Mouse (Mus musculus) bone marrow, adult 2 months (tissue): ENCODE measurements at regions not wholly inside any gene's neighbourhood (a gene's known extent, or its start where the extent isn't known, plus 50 kb on each side); places are given as distances from the start of the nearest gene placed in this dataset.

Source experiments
- H3K27ac ChIP-seq: fragments of 200-500 bp; 2 replicates; pipeline ENCODE4 v1.5.1; 2012; ENCODE audit warnings: low read depth, mild to moderate bottlenecking, control low read depth, inconsistent platforms, low read length; ENCODE audit not compliant: control insufficient read depth, poor library complexity, insufficient read depth
- H3K4me1 ChIP-seq: fragments of 200-500 bp; 2 replicates; pipeline ENCODE4 v1.6.1; 2011; ENCODE audit warnings: low read length; ENCODE audit not compliant: control insufficient read depth, insufficient read depth
- H3K4me3 ChIP-seq: fragments of 200-500 bp; replicated peaks from 2 replicates; pipeline ENCODE3; 2011; ENCODE audit warnings: mild to moderate bottlenecking, low read depth, low read length, control low read depth; ENCODE audit not compliant: control insufficient read depth
- CTCF ChIP-seq: fragments of 200-500 bp; IDR thresholded peaks from 2 replicates; pipeline ENCODE4 v1.5.1; 2011; ENCODE audit warnings: low read length, control low read depth; ENCODE audit not compliant: control insufficient read depth, insufficient read depth
- POLR2A ChIP-seq: fragments of 200-500 bp; IDR thresholded peaks from 2 replicates; pipeline ENCODE4 v1.6.1; 2011; ENCODE audit warnings: low read depth, mild to moderate bottlenecking, control low read depth, low read length, borderline replicate concordance; ENCODE audit not compliant: control insufficient read depth
- WGBS: fragments of 180-500 bp; shearing (Covaris S2); methylation state at CpG from one replicate; pipeline ENCODE4 v1.1.7; 2018; 5-methylcytosine and 5-hydroxymethylcytosine counted together

GRCm38 (mm10) chr9:46843781-46844180 is 154.8 kb upstream of the Gm4791 start:
- Histone ChIP-seq H3K4me1 (no peaks in the 10 kb centered on the region), H3K4me3 (no peak overlapping the region), H3K27ac (no peak overlapping the region)
- WGBS = 84% methylated on average over 7 of the region's 7 CpGs
- TF ChIP-seq CTCF = no peak
- no peak for TF ChIP-seq POLR2A

GRCm38 (mm10) chr9:46841571-46841970 is 157.0 kb upstream of the Gm4791 start:
- no peak for TF ChIP-seq POLR2A
- no peak for TF ChIP-seq CTCF
- WGBS = 74% methylated on average over 6 of the region's 6 CpGs

DNA sequence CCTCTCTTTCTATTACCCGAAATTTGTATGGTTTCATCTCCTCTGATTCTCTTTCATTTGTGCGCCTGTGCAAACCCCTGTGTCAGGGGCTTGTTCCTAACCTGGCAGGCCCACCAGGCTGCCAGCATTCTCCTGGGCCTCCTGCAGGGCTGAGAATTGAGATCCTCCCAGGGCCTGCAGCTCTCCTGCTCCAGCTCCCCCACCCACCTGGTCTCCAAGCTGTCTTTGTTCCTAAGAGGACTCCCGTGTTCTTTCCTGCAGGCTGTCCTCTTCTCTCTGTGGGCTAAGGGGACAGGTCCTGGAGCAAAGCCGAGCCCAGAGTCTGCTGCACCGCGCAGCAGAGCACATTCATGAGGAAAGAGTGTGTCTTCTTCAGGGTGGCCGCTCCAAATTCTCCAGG is 163.3 kb upstream of the Gm4791 start:
- no peaks in the 10 kb centered on the region for H3K4me1 ChIP-seq
- H3K4me3 ChIP-seq = no peak overlapping the region
- WGBS = 63% methylated on average over 7 of the region's 7 CpGs
- no peak overlapping the region for H3K27ac ChIP-seq
- TF ChIP-seq CTCF (no peak), POLR2A (no peak)

More at GRCm38 (mm10) chr9:46841571-46841970, 157.0 kb upstream of the Gm4791 start:
- Histone ChIP-seq H3K4me1 (no peaks in the 10 kb centered on the region), H3K27ac (no peak overlapping the region), H3K4me3 (no peak overlapping the region)

GRCm38 (mm10) chr9:46830746-46831560 is 167.6 kb upstream of the Gm4791 start:
- no peaks in the 10 kb centered on the region for H3K4me1 ChIP-seq
- 31% methylated on average over 15 of the region's 15 CpGs for WGBS
- H3K4me3 ChIP-seq = no peak overlapping the region

DNA sequence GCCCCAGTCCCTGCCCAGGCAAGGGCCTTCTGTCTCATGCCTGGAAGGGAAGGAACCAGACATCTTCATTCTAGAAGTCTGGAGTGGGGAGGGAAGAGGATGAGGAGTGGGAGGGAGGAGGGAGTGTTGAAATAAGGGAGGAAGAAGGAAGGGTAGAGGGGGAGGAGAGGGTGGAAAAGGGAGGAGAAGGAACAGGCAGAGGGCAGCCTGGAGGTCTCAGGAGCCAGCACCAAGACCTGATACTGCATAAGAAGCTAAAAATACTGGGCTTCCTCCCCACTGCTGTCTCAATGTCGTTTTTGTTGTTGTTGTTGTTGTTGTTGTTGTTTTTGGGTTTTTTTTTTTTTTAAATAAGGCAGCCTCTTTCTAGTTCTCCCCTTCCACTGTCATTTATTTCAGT is 168.2 kb upstream of the Gm4791 start:
- 5% methylated on average over 1 of the region's 1 CpGs for WGBS

More at GRCm38 (mm10) chr9:46830746-46831560, 167.6 kb upstream of the Gm4791 start:
- TF ChIP-seq POLR2A = no peak
- TF ChIP-seq CTCF = no peak
- no peak overlapping the region for H3K27ac ChIP-seq

DNA sequence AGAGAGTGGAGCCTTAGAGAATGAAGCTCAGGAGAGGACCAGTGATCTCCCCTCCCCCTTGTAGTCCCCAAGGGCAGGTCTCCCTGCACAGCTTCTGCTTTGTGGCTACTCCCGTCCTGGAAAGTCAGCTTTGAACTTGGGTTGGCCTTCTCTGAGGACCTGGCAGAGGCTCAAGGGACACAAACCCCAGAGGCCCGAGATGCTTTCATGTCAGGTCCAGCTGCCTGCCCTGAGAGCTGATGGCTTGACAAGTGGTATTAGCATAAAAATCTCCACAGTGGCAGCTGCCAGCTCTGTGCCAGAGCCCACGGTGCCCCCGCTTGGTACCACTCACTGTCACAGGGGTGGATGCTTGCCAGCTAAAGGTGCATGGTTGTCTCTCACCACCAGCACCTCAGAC is 173.8 kb upstream of the Gm4791 start:
- TF ChIP-seq POLR2A = no peak
- TF ChIP-seq CTCF = no peak
- Histone ChIP-seq H3K4me1 (no peaks in the 10 kb centered on the region), H3K4me3 (no peak overlapping the region), H3K27ac (no peak overlapping the region)
- 48% methylated on average over 4 of the region's 4 CpGs for WGBS

More for the DNA sequence above, 168.2 kb upstream of the Gm4791 start:
- H3K4me1 ChIP-seq = no peaks in the 10 kb centered on the region
- TF ChIP-seq CTCF (no peak), POLR2A (no peak)
- H3K4me3 ChIP-seq = no peak overlapping the region
- H3K27ac ChIP-seq = no peak overlapping the region

- no peaks in the 10 kb centered on the region for H3K4me1 ChIP-seq
- H3K27ac ChIP-seq = no peak overlapping the region
- WGBS = 69% methylated on average over 7 of the region's 7 CpGs
- no peak overlapping the region for H3K4me3 ChIP-seq
- TF ChIP-seq POLR2A (no peak), CTCF (no peak)
Observed at GRCm38 (mm10) chr9:46819808-46820207, 178.7 kb upstream of the Gm4791 start.

DNA sequence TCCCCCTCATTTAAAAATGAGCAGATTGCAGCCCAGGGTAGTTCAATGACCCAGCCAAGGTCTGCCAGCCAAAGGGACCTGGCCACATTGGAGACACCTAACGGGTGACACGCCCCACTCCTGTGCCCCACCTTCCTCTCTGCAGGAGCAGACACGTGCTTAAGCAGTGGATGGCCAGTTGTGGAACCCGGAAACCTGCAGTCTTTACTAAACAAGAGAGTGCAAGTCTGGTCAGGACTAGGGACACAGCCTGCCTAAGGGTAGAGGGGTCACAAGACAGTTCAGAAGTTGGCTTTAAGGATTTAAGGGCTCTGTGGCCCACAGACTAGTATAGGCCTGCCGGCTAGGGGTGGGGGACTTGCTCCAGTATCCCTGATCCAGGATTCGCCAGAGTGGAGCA is 179.2 kb upstream of the Gm4791 start:
- H3K4me3 ChIP-seq = no peak overlapping the region
- no peak overlapping the region for H3K27ac ChIP-seq
- H3K4me1 ChIP-seq = no peaks in the 10 kb centered on the region
- 59% methylated on average over 6 of the region's 6 CpGs for whole genome bisulfite sequencing
- TF ChIP-seq CTCF (no peak), POLR2A (no peak)

DNA sequence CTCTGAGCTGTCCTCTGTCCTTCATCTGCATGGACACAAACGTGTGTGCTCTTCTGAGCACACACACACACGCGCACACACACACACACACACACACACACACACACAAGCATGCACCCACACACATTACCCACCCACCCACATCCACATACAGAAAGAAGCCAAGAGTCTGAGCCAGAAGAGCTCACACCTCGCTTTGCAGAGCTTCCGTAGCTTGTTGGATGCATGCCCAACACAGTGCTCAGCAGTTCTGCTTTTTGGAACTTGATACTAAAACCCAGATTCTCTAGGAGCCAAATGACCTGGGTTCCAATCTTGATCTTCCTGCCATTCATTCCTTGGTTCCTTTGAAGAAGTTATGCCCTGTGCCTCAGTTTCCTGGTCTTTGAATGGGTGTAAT is 182.4 kb upstream of the Gm4791 start:
- 12% methylated on average over 5 of the region's 5 CpGs for WGBS
- TF ChIP-seq CTCF = no peak
- TF ChIP-seq POLR2A = no peak
- H3K27ac ChIP-seq = no peak overlapping the region

More for the DNA sequence above, 182.4 kb upstream of the Gm4791 start:
- Histone ChIP-seq H3K4me1 (no peaks in the 10 kb centered on the region), H3K4me3 (no peak overlapping the region)
